Mouse (Mus musculus) forebrain, embryonic 11.5 days (tissue): ENCODE data around the gene Rtbdn. TPM values are rescaled to one million over a fixed set of nuclear protein-coding genes. Genes with fewer than 3 reads are reported as not detected.

Experiments
- ATAC-seq: fragments of 200-750 bp; cut with Nextera tagmentation; replicated peaks from 2 replicates; pipeline ENCODE4 v1.8.0; 2017; ENCODE audit warnings: moderate TSS enrichment; ENCODE audit not compliant: low FRiP score
- DNase-seq: peaks from one replicate; pipeline ENCODE4 v3.0.0-alpha.2; 2017; ENCODE audit warnings: low spot score
- H3K27ac ChIP-seq: fragments of 300-500 bp; sonication (generic); 2 replicates; pipeline ENCODE4 v1.5.1; 2014; ENCODE audit warnings: low read depth, low read length
- H3K27me3 ChIP-seq: fragments of 300-500 bp; sonication (generic); 2 replicates; pipeline ENCODE4 v1.6.1; 2014; ENCODE audit warnings: mild to moderate bottlenecking, low read length, mixed read lengths; ENCODE audit not compliant: control insufficient read depth, insufficient read depth
- H3K36me3 ChIP-seq: fragments of 300-500 bp; sonication (generic); 2 replicates; pipeline ENCODE4 v1.6.1; 2014; ENCODE audit warnings: mild to moderate bottlenecking, low read length, moderate library complexity, mixed read lengths; ENCODE audit not compliant: control insufficient read depth, insufficient read depth
- H3K4me1 ChIP-seq: fragments of 300-500 bp; sonication (generic); replicated peaks from 2 replicates; pipeline ENCODE4 v1.6.1; 2014; ENCODE audit warnings: low read length, mixed read lengths; ENCODE audit not compliant: control insufficient read depth, insufficient read depth
- H3K4me2 ChIP-seq: fragments of 300-500 bp; sonication (generic); 2 replicates; pipeline ENCODE4 v1.6.1; 2014; ENCODE audit warnings: low read depth, mild to moderate bottlenecking, low read length, moderate library complexity, mixed read lengths; ENCODE audit not compliant: severe bottlenecking
- H3K4me3 ChIP-seq: fragments of 300-500 bp; sonication (generic); 2 replicates; pipeline ENCODE4 v1.5.1; 2014; ENCODE audit warnings: low read depth, low read length
- H3K9ac ChIP-seq: fragments of 300-500 bp; sonication (generic); 2 replicates; pipeline ENCODE4 v1.6.1; 2014; ENCODE audit warnings: low read length
- H3K9me3 ChIP-seq: fragments of 300-500 bp; sonication (generic); 2 replicates; pipeline ENCODE4 v1.6.1; 2016; ENCODE audit warnings: low read length, mixed read lengths; ENCODE audit not compliant: control insufficient read depth
- WGBS: fragments of 180-500 bp; shearing (Covaris S2); extraction: QIAGEN DNeasy Blood & Tissue Kit; methylation state at CpG from one replicate; pipeline ENCODE4 v1.1.7; 2014; 5-methylcytosine and 5-hydroxymethylcytosine counted together
- polyA plus RNA-seq: library from polyadenylated mRNA; unstranded; fragments of >200 nt; fragmentation: Nextera tagmentation; extraction: Ambion mirVana; gene quantifications from 2 replicates; pipeline ENCODE4 v1.2.1, GENCODE M21; 2014

The Rtbdn gene
- polyA plus RNA-seq, 1 experiment from 2014 or later: 0.36 TPM

- H3K4me3 ChIP-seq: peak overlapping the region; percentile 71
- H3K36me3 ChIP-seq: peaks cover 11% of the 10 kb centered on the region; the same call in 1 of the 2 replicates
- H3K4me1 ChIP-seq: peaks cover 9% of the 10 kb centered on the region
- peak overlapping the region; percentile 97 for H3K9ac ChIP-seq
- no peaks in the 10 kb centered on the region for H3K27me3 ChIP-seq
- peak overlapping the region; percentile 71 for H3K27ac ChIP-seq
- H3K4me2 ChIP-seq: peak overlapping the region; percentile 60
- no peak for DNase-seq
- 12% methylated on average over 21 of the region's 21 CpGs for WGBS
- no peak for ATAC-seq
- H3K9me3 ChIP-seq: no peaks in the 10 kb centered on the region
Observed at GRCm38 (mm10) chr8:84970135-84970790, 23.5 kb downstream of the Rtbdn start.

GRCm38 (mm10) chr8:84970913-84971312, 24.1 kb downstream of the Rtbdn start:
- H3K36me3 ChIP-seq: peaks cover 11% of the 10 kb centered on the region; the same call in 1 of the 2 replicates

DNA sequence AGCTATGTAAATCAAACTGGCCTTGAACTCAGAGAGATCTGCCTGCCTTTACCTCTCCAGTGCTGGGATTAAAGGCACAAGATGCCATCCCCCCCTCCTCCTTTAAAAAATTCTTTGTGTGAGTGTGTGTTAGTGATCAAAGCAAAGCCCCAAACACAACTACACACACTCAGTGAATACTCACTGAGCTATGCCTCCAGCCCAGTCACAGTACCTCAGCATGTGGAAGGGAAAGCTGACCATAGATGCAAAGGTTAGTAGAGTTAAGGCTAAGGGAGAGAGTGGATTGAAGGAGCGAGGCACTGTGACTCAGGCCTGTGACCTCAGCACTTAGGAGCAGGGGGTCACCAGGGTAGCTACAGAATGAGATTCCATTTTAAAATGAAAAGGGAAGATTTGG, 26.3 kb downstream of the Rtbdn start:
- peaks cover 13% of the 10 kb centered on the region for H3K27me3 ChIP-seq

More at GRCm38 (mm10) chr8:84970913-84971312, 24.1 kb downstream of the Rtbdn start:
- WGBS: 79% methylated on average over 5 of the region's 5 CpGs
- DNase-seq (no peak), ATAC-seq (no peak)
- Histone ChIP-seq H3K27me3 (no peaks in the 10 kb centered on the region), H3K9ac (peak overlapping the region; percentile 97), H3K9me3 (no peaks in the 10 kb centered on the region), H3K4me2 (peak overlapping the region; percentile 60), H3K27ac (no peak overlapping the region), H3K4me3 (peak overlapping the region; percentile 71), H3K4me1 (peaks cover 9% of the 10 kb centered on the region; the same call in 1 of the 2 replicates)

DNA sequence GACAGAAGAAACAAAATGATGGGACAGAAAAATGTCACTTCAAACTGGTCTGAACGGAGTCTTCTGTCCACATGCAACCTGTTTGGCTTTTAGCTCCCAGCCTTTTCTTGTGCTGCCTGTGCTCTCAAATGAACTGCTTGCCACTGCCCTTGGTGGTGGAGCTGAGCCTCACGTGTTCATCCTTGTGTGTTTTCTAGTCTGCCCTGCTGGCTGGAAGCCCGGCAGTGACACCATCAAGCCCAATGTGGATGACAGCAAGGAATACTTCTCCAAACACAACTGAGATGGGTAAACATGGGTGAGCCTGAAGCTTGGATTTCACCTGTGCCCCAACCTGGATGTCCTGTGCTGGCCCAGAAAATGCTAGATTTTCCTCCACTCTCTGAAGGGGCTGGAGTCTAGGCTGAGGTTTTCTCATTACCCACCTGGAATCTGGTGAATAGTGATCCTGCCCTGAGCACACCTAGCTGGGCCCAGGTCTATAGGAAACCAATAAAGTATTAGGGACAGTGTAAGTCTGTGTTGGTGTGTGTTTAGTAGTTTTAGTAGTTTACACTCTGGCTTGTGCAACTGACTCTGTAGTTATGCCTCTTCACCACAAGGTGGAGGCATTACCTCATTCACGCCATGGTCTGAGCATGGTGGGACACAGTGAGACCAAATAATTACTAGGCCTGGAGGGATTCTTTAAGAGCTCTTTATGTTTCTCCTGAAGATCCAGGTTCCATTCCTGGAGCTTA, 27.2 kb downstream of the Rtbdn start:
- H3K36me3 ChIP-seq: peaks cover 11% of the 10 kb centered on the region; the same call in 1 of the 2 replicates

More for the DNA sequence above, 26.3 kb downstream of the Rtbdn start:
- WGBS: 88% methylated on average over 1 of the region's 1 CpGs
- DNase-seq: no peak
- Histone ChIP-seq H3K27ac (no peak overlapping the region), H3K4me2 (no peak overlapping the region), H3K4me3 (no peak overlapping the region), H3K9ac (no peak overlapping the region), H3K36me3 (peaks cover 11% of the 10 kb centered on the region; the same call in 1 of the 2 replicates), H3K9me3 (no peaks in the 10 kb centered on the region), H3K4me1 (peaks cover 21% of the 10 kb centered on the region; the same call in 1 of the 2 replicates)
- ATAC-seq: no peak

GRCm38 (mm10) chr8:84974543-84975142, 27.9 kb downstream of the Rtbdn start:
- no peak overlapping the region for H3K9ac ChIP-seq

More for the DNA sequence above, 27.2 kb downstream of the Rtbdn start:
- WGBS: 64% methylated on average over 4 of the region's 4 CpGs
- no peak for DNase-seq
- no peak overlapping the region for H3K9ac ChIP-seq
- no peak overlapping the region for H3K4me3 ChIP-seq
- H3K4me2 ChIP-seq: no peak overlapping the region
- peaks cover 27% of the 10 kb centered on the region for H3K4me1 ChIP-seq
- peaks cover 20% of the 10 kb centered on the region for H3K27me3 ChIP-seq
- no peak for ATAC-seq
- H3K9me3 ChIP-seq: no peaks in the 10 kb centered on the region
- no peak overlapping the region for H3K27ac ChIP-seq

GRCm38 (mm10) chr8:84975434-84975833, 28.6 kb downstream of the Rtbdn start:
- Histone ChIP-seq H3K27me3 (peaks cover 32% of the 10 kb centered on the region), H3K4me2 (peak overlapping the region; percentile 97; the same call in 1 of the 2 replicates), H3K4me1 (peaks cover 33% of the 10 kb centered on the region), H3K36me3 (peaks cover 11% of the 10 kb centered on the region; the same call in 1 of the 2 replicates), H3K4me3 (no peak overlapping the region), H3K27ac (no peak overlapping the region), H3K9me3 (no peaks in the 10 kb centered on the region), H3K9ac (no peak overlapping the region)
- peak; percentile 77 for DNase-seq
- ATAC-seq: no peak
- 29% methylated on average over 7 of the region's 7 CpGs for WGBS

More at GRCm38 (mm10) chr8:84974543-84975142, 27.9 kb downstream of the Rtbdn start:
- H3K4me3 ChIP-seq: no peak overlapping the region
- no peak overlapping the region for H3K27ac ChIP-seq
- H3K4me2 ChIP-seq: no peak overlapping the region
- peaks cover 27% of the 10 kb centered on the region for H3K27me3 ChIP-seq
- WGBS: 87% methylated on average over 8 of the region's 8 CpGs
- no peak for ATAC-seq
- peaks cover 11% of the 10 kb centered on the region; the same call in 1 of the 2 replicates for H3K36me3 ChIP-seq
- H3K4me1 ChIP-seq: peaks cover 29% of the 10 kb centered on the region
- H3K9me3 ChIP-seq: no peaks in the 10 kb centered on the region
- DNase-seq: no peak

DNA sequence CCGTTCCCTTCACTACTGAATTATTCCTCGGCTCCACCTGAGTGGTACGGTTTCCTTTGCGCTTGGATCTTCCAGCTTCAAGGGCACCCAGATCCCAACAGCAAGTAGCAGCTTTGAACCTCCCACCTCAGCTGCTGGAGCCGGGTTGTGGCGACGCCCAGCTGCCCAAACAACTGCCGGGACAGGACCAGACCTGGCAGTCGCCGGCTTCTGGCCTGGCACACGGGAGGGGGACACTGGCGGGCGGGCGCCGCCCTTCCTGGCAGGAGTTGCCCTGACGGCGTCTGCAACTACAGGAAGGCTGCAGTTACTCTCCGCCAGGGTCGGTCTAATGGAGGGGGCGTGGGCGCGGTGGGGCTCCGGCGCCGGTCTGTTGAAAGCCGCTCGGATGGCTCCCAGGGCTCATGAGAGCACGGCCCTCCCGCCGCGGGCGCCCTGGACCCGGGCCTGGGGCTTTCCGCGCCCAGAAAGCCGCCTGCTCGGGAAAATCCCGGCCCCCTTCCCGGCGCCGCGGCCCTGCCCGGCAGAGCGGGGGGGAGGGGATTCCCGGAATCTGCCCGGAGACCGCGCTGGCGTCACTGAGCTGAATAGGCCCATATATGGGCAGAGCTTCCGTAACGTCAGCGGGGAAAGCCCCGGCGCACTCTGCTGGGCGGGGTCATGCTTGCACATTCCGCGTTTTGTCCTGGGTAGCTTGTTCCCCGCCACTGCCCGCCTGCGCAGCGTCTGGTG, 29.4 kb downstream of the Rtbdn start:
- no peaks in the 10 kb centered on the region for H3K9me3 ChIP-seq
- ATAC-seq (peak; percentile 87), DNase-seq (peak; percentile 97)
- H3K4me1 ChIP-seq: peaks cover 32% of the 10 kb centered on the region
- H3K27me3 ChIP-seq: peaks cover 38% of the 10 kb centered on the region
- 1% methylated on average over 56 of the region's 61 CpGs for WGBS
- peaks cover 11% of the 10 kb centered on the region; the same call in 1 of the 2 replicates for H3K36me3 ChIP-seq
- peak overlapping the region; percentile 41 for H3K9ac ChIP-seq
- peak overlapping the region; percentile 97 for H3K4me2 ChIP-seq
- H3K4me3 ChIP-seq: peak overlapping the region; percentile 40
- H3K27ac ChIP-seq: no peak overlapping the region
